Mouse (Mus musculus) kidney, adult 2 months (tissue): ENCODE measurements at regions not wholly inside any gene's neighbourhood (a gene's known extent, or its start where the extent isn't known, plus 50 kb on each side); places are given as distances from the start of the nearest gene placed in this dataset.

Experiments
- DNase-seq: peaks from one replicate; pipeline ENCODE4 v3.0.0; 2021
- H3K27ac ChIP-seq: fragments of 200-500 bp; 2 replicates; pipeline ENCODE4 v1.5.1; 2012; ENCODE audit warnings: low read depth, low read length, control low read depth, inconsistent platforms; ENCODE audit not compliant: insufficient read depth
- H3K27me3 ChIP-seq: fragments of 200-500 bp; replicated peaks from 2 replicates; pipeline ENCODE4 v1.6.1; 2012; ENCODE audit warnings: mild to moderate bottlenecking, moderate library complexity, low read length, inconsistent platforms; ENCODE audit not compliant: control insufficient read depth, insufficient read depth
- H3K36me3 ChIP-seq: fragments of 200-500 bp; 2 replicates; pipeline ENCODE4 v1.6.1; 2012; ENCODE audit warnings: mild to moderate bottlenecking, moderate library complexity, low read length, inconsistent platforms; ENCODE audit not compliant: control insufficient read depth, insufficient read depth
- H3K4me1 ChIP-seq: fragments of 200-500 bp; 2 replicates; pipeline ENCODE4 v1.6.1; 2011; ENCODE audit warnings: low read length; ENCODE audit not compliant: control insufficient read depth, insufficient read depth
- H3K4me3 ChIP-seq: fragments of 200-500 bp; 2 replicates; pipeline ENCODE4 v1.5.1; 2011; ENCODE audit warnings: mild to moderate bottlenecking, low read depth, low read length, control low read depth; ENCODE audit not compliant: insufficient read depth
- CTCF ChIP-seq: fragments of 200-500 bp; conservative IDR thresholded peaks from 2 replicates; pipeline ENCODE4 v1.5.1; 2011; ENCODE audit warnings: low read depth, mild to moderate bottlenecking, control low read depth, low read length, moderate library complexity, mixed read lengths; ENCODE audit not compliant: insufficient read depth, insufficient read length
- POLR2A ChIP-seq: fragments of 200-500 bp; IDR thresholded peaks from one replicate; pipeline ENCODE4 v1.6.1; 2011; ENCODE audit warnings: low read depth, low read length, control low read depth
- WGBS: fragments of 180-500 bp; shearing (Covaris S2); methylation state at CpG from one replicate; pipeline ENCODE4 v1.1.7; 2018; 5-methylcytosine and 5-hydroxymethylcytosine counted together

GRCm38 (mm10) chr10:103910098-103910497 is 232.7 kb upstream of the Gm21293 start:
- no peaks in the 10 kb centered on the region for H3K4me1 ChIP-seq
- no peaks in the 10 kb centered on the region for H3K36me3 ChIP-seq
- no peak overlapping the region for H3K4me3 ChIP-seq
- H3K27me3 ChIP-seq: no peaks in the 10 kb centered on the region
- no peak for DNase-seq
- TF ChIP-seq POLR2A (no peak), CTCF (no peak)
- no peak overlapping the region for H3K27ac ChIP-seq
- 76% methylated on average over 2 of the region's 2 CpGs for WGBS

DNA sequence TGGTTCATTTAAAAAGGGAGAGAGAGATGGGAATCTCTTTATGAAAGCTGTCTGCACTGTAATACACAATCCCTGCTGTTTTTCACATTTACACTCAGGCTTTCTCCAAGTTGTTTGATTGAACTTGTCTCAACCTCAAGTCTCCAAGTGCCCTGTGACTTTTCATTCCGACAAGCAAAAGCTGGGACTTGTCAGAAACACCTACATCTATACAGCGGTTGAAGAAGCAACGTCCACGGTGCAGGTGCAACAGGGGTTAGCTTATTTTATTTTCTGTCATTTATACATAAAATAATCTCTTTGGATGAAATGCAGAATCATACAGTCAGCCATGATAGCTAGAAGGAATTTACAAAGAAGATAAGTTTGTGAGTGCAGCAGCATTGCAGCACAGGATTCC is 184.6 kb upstream of the Gm21293 start:
- no peaks in the 10 kb centered on the region; the same call in 1 of the 2 replicates for H3K27me3 ChIP-seq
- no peaks in the 10 kb centered on the region for H3K36me3 ChIP-seq
- no peak overlapping the region for H3K27ac ChIP-seq
- TF ChIP-seq POLR2A (no peak), CTCF (no peak)
- DNase-seq: no peak
- no peaks in the 10 kb centered on the region for H3K4me1 ChIP-seq
- no peak overlapping the region for H3K4me3 ChIP-seq
- 75% methylated on average over 4 of the region's 4 CpGs for WGBS

DNA sequence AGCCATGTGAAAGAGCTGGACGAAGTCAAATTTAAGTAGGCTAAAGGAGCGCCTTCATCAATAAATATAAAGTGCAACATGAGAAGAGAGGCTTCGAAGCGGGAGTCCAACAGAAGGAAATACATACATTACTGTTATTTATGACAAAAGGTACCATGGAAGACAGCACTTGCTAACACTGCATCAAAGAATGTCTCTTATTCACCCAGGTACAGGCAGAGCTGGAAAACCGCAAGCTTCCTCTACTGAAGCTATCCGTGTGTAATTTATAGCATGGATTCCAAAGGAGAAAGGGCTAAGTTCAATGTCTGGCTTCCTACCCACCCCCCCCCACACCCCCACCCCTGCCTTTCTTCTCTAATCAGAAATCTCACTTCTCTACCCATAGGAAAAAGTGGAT is 166.7 kb upstream of the Gm21293 start:
- Histone ChIP-seq H3K27ac (no peak overlapping the region), H3K27me3 (no peaks in the 10 kb centered on the region), H3K4me3 (no peak overlapping the region), H3K4me1 (no peaks in the 10 kb centered on the region), H3K36me3 (no peaks in the 10 kb centered on the region)
- TF ChIP-seq CTCF (no peak), POLR2A (no peak)
- DNase-seq: no peak
- 60% methylated on average over 6 of the region's 6 CpGs for WGBS

DNA sequence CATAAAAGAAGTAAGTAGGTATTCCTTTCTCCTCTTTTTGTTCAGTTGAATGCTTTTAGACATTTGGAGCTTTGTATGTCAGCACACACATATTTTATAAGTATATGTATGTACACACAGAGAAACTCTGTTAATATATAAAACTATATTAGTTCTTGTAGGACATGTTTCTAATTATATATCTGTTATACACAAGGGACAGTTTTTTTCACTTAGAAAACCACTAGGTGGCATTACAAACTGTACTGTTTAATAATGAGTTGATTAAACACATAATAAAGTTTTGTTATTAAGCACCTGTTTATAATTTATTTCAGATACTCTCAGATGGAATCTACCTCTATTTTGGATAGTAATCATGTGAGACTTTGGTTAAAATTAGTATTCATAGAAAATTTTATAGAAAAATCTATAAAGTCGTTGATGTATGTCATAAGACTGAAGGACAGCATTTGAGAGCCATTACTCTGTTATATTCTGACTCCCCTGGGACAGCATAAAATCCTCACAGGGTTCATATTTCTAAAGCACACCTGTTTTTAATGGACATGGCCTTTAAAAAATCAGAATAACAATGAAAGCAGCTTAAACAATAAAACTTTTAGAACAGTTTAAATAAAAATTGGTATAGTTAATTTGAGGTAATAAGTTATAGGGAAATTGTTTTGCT is 158.4 kb upstream of the Gm21293 start:
- 53% methylated on average over 1 of the region's 1 CpGs for WGBS
- Histone ChIP-seq H3K4me1 (no peaks in the 10 kb centered on the region), H3K27me3 (no peaks in the 10 kb centered on the region), H3K27ac (no peak overlapping the region), H3K36me3 (no peaks in the 10 kb centered on the region), H3K4me3 (no peak overlapping the region)
- DNase-seq: no peak
- TF ChIP-seq CTCF (no peak), POLR2A (no peak)

DNA sequence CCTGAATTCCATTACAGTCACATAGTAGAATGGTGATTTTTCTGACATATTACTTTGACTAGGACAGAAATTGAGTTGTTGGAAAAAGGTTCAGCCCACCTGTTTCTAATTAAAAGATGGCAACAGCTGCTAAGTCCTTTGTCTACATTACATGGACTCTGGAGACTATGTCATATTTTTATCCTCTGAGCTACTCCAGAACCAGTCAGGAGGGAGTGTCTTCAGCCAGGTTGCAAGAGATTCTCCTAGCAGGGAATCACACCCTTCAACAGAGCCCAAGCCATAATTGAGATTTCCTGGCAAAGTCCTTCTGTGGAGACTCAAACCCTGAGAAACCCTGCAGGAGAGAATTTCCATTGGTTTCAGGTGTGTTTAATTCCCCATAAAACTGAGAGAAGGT is 123.2 kb upstream of the Gm21293 start:
- no peaks in the 10 kb centered on the region for H3K27me3 ChIP-seq
- no peak for TF ChIP-seq POLR2A
- no peak for TF ChIP-seq CTCF
- no peaks in the 10 kb centered on the region for H3K36me3 ChIP-seq
- no peak for DNase-seq
- H3K4me1 ChIP-seq: no peaks in the 10 kb centered on the region
- no peak overlapping the region for H3K4me3 ChIP-seq
- H3K27ac ChIP-seq: no peak overlapping the region

DNA sequence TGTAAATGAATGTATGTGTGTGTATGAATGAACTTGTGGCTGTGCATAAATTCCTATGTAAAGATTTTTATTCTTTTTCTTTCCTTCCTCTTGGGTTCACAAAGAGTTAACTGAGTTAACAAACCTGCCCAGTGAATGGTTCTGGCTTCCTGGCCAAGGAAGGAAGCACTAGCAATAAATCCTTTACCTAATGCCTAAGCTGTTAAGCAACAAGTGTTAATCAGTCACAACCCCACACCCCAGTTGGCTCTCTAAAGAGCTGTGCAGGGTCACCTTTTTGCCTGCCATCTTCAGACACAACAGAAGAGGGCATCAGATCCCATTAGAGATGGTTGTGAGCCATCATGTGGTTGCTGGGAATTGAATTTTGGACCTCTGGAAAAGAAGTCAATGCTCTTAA is 121.2 kb upstream of the Gm21293 start:
- Histone ChIP-seq H3K27ac (no peak overlapping the region), H3K27me3 (no peaks in the 10 kb centered on the region), H3K36me3 (no peaks in the 10 kb centered on the region), H3K4me1 (no peaks in the 10 kb centered on the region), H3K4me3 (no peak overlapping the region)
- TF ChIP-seq POLR2A (no peak), CTCF (no peak)
- peak; percentile 2 for DNase-seq

DNA sequence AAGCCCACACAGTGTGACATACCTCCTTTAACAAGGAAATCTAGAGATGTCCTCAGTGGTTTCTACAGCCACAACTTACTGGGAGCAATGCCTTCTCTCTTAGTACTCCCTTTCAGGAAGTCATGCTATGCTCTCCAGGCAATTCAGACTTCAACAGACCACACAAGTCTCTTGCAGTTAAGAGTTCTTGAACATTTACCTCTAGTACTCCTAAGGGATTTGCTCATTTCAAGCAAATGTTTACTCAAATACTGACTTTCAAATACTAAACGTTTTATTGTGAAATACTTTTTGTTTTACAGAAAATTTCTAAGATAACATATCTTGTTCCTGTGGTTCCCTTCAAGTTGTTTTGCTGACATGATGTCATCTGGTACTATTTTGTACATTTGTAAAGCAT is 114.6 kb upstream of the Gm21293 start:
- no peaks in the 10 kb centered on the region for H3K4me1 ChIP-seq
- TF ChIP-seq CTCF: no peak
- no peak for TF ChIP-seq POLR2A
- H3K4me3 ChIP-seq: no peak overlapping the region
- H3K36me3 ChIP-seq: no peaks in the 10 kb centered on the region
- no peak for DNase-seq
- H3K27me3 ChIP-seq: no peaks in the 10 kb centered on the region
- no peak overlapping the region for H3K27ac ChIP-seq
- WGBS: 52% methylated on average over 1 of the region's 1 CpGs
